Mouse (Mus musculus) G1E (cell line): ENCODE data around the gene Lrrd1.

Experiments
- CTCF ChIP-seq: IDR thresholded peaks from 2 replicates; pipeline ENCODE4 v1.5.1; 2012; ENCODE audit warnings: low read depth, low read length, inconsistent platforms, mixed read lengths
- GATA1 ChIP-seq: IDR thresholded peaks from 2 replicates; pipeline ENCODE4 v1.6.1; 2012; ENCODE audit warnings: borderline replicate concordance, low read length, inconsistent platforms, mixed read lengths
- TAL1 ChIP-seq: conservative IDR thresholded peaks from 2 replicates; pipeline ENCODE4 v1.6.1; 2012; ENCODE audit warnings: low read depth, low read length, inconsistent platforms, mixed read lengths

DNA sequence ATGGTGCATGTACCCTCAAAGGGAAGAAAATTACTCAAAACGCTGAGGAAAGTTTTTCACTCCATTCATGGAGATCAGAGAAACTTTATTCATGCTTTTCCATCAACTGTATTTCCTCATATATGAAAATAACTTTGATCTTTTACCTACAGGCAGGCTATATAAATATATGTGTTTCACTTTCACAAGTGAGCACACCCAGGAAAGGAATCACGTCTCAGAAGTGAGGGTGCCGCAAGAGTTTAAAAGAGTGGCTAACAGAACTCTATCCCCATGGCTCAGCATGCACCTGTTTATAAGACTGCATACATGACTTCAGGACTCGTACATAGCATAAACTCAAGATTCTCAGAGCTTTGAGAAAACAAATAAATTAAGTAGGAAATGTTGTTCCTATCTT is 44.1 kb upstream of the Lrrd1 start:
- no peak for TF ChIP-seq CTCF
- no peak for TF ChIP-seq TAL1
- no peak for TF ChIP-seq GATA1
